Comparison of ENCODE assay signal across 12 mouse cellular contexts in genomic region chr3:145730092-145730491, GRCm38 (mm10). TPM values are rescaled to one million over a fixed set of nuclear protein-coding genes. Genes with fewer than 3 reads are reported as not detected.
DNase-seq lines count a peak whose midpoint lies in the region; ATAC-seq and TF ChIP-seq lines count a peak whose summit lies in the region.
"Had no signal": no experiment of that assay in that cellular context is flagged by ENCODE, and none has a peak within 500 bp of the region (broad histone marks: within the 10 kb centered on the region; RNA-seq: fewer than 3 reads in every experiment).

No protein-coding gene starts in this region.

- peaks cover 2% of the 10 kb centered on the region; the same call in 1 of the 2 replicates for H3K4me1 ChIP-seq in hindbrain, embryonic 11.5 days (replicated peaks; ENCODE audit: control insufficient read depth, insufficient read depth, low read length)
- no peaks in the 10 kb centered on the region for H3K4me1 ChIP-seq in hindbrain, postnatal 0 days (ENCODE audit: insufficient read depth, low read length)
- 0 out of 2 replicates have a peak, but pooled peaks cover 3% of the 10 kb centered on the region for H3K4me1 ChIP-seq in neural tube, embryonic 11.5 days (ENCODE audit: control insufficient read depth, insufficient read depth, low read length)
- peaks cover 8% of the 10 kb centered on the region; the same call in 1 of the 2 replicates for H3K4me1 ChIP-seq in neural tube, embryonic 14.5 days (ENCODE audit: control insufficient read depth, insufficient read depth, low read length)

- H3K36me3 ChIP-seq in hindbrain, embryonic 11.5 days (ENCODE audit: control insufficient read depth, insufficient read depth, low read length), result no peaks in the 10 kb centered on the region
- H3K36me3 ChIP-seq in hindbrain, postnatal 0 days (ENCODE audit: insufficient read depth, low read length), result no peaks in the 10 kb centered on the region
- no peaks in the 10 kb centered on the region for H3K36me3 ChIP-seq in neural tube, embryonic 11.5 days (ENCODE audit: control insufficient read depth, insufficient read depth, low read length)
- no peaks in the 10 kb centered on the region for H3K36me3 ChIP-seq in neural tube, embryonic 14.5 days (ENCODE audit: control insufficient read depth, insufficient read depth, low read length)
- H3K36me3 ChIP-seq: embryonic facial prominence, embryonic 13.5 days had no signal

- H3K4me3 ChIP-seq in hindbrain, embryonic 11.5 days (ENCODE audit: low read depth, low read length), result no peak overlapping the region
- H3K4me3 ChIP-seq in hindbrain, postnatal 0 days (ENCODE audit: low read length), result no peak overlapping the region
- no peak overlapping the region for H3K4me3 ChIP-seq in neural tube, embryonic 11.5 days (ENCODE audit: low read depth, low read length)
- no peak overlapping the region for H3K4me3 ChIP-seq in neural tube, embryonic 14.5 days (ENCODE audit: low read depth, low read length)
- H3K4me3 ChIP-seq: embryonic facial prominence, embryonic 13.5 days; megakaryocyte, embryonic 14.5 days had no signal

- H3K27me3 ChIP-seq in hindbrain, embryonic 11.5 days (ENCODE audit: control insufficient read depth, insufficient read depth, low read length), result no peaks in the 10 kb centered on the region
- H3K27me3 ChIP-seq in hindbrain, postnatal 0 days (ENCODE audit: insufficient read depth, low read length), result no peaks in the 10 kb centered on the region
- no peaks in the 10 kb centered on the region for H3K27me3 ChIP-seq in neural tube, embryonic 11.5 days (ENCODE audit: control insufficient read depth, insufficient read depth, low read length)
- no peaks in the 10 kb centered on the region for H3K27me3 ChIP-seq in neural tube, embryonic 14.5 days (ENCODE audit: control insufficient read depth, insufficient read depth, low read length)
- H3K27me3 ChIP-seq: embryonic facial prominence, embryonic 13.5 days; megakaryocyte, embryonic 14.5 days had no signal

- H3K4me2 ChIP-seq in hindbrain, embryonic 11.5 days (replicated peaks; ENCODE audit: low read depth, low read length), result no peak overlapping the region
- no peak overlapping the region for H3K4me2 ChIP-seq in hindbrain, postnatal 0 days (ENCODE audit: low read depth, low read length)
- no peak overlapping the region for H3K4me2 ChIP-seq in neural tube, embryonic 11.5 days (ENCODE audit: low read depth)
- no peak overlapping the region for H3K4me2 ChIP-seq in neural tube, embryonic 14.5 days (ENCODE audit: low read depth, low read length)
- H3K4me2 ChIP-seq: embryonic facial prominence, embryonic 13.5 days had no signal

- H3K9me3 ChIP-seq in hindbrain, embryonic 11.5 days (ENCODE audit: control insufficient read depth, low read length), result no peaks in the 10 kb centered on the region
- H3K9me3 ChIP-seq in hindbrain, postnatal 0 days (ENCODE audit: low read length), result no peaks in the 10 kb centered on the region
- no peaks in the 10 kb centered on the region for H3K9me3 ChIP-seq in neural tube, embryonic 11.5 days (ENCODE audit: control insufficient read depth, low read length)
- no peaks in the 10 kb centered on the region for H3K9me3 ChIP-seq in neural tube, embryonic 14.5 days (ENCODE audit: control insufficient read depth, low read length)
- H3K9me3 ChIP-seq: embryonic facial prominence, embryonic 13.5 days had no signal

- H3K27ac ChIP-seq in hindbrain, embryonic 11.5 days (ENCODE audit: low read depth, low read length), result no peak overlapping the region
- no peak overlapping the region for H3K27ac ChIP-seq in hindbrain, postnatal 0 days
- no peak overlapping the region for H3K27ac ChIP-seq in neural tube, embryonic 11.5 days (ENCODE audit: low read depth, low read length)
- no peak overlapping the region for H3K27ac ChIP-seq in neural tube, embryonic 14.5 days (ENCODE audit: low read depth, low read length)
- H3K27ac ChIP-seq: embryonic facial prominence, embryonic 13.5 days had no signal

- no peak for DNase-seq in hindbrain, embryonic 11.5 days (ENCODE audit: low spot score)
- DNase-seq in hindbrain, postnatal 0 days (ENCODE audit: low spot score), result no peak
- peak; percentile 34 for DNase-seq in neural tube, embryonic 11.5 days (ENCODE audit: low spot score)
- no peak for DNase-seq in neural tube, embryonic 10.5 days (ENCODE audit: extremely low spot score, low spot score)
- DNase-seq in adrenal gland, postnatal 10 days, result peak; percentile 41
- DNase-seq in layer of hippocampus, postnatal 14 days (ENCODE audit: low spot score in 2 of 2), result no peak

- ATAC-seq in hindbrain, embryonic 11.5 days (ENCODE audit: low FRiP score), result 0 out of 2 replicates have a peak, but pooled peaks have one; percentile 40
- no peak for ATAC-seq in hindbrain, postnatal 0 days
- ATAC-seq in neural tube, embryonic 11.5 days (ENCODE audit: insufficient read depth, low FRiP score, low TSS enrichment), result peak; percentile 31; the same call in 1 of the 2 replicates
- peak; percentile 36 for ATAC-seq in neural tube, embryonic 14.5 days (ENCODE audit: low read depth)
- ATAC-seq: intestine, postnatal 0 days had no signal

- WGBS in hindbrain, embryonic 11.5 days, result 44% methylated on average over 3 of the region's 3 CpGs
- WGBS in hindbrain, postnatal 0 days, result 33% methylated on average over 3 of the region's 3 CpGs
- WGBS in neural tube, embryonic 11.5 days, result 20% methylated on average over 3 of the region's 3 CpGs
- 23% methylated on average over 3 of the region's 3 CpGs for WGBS in neural tube, embryonic 14.5 days

- H3K9ac ChIP-seq in hindbrain, embryonic 11.5 days (ENCODE audit: low read depth, low read length), result no peak overlapping the region
- H3K9ac ChIP-seq in hindbrain, postnatal 0 days (replicated peaks; ENCODE audit: low read length), result no peak overlapping the region
- no peak overlapping the region for H3K9ac ChIP-seq in neural tube, embryonic 11.5 days (ENCODE audit: low read length)
- H3K9ac ChIP-seq in neural tube, embryonic 14.5 days (replicated peaks; ENCODE audit: low read depth, low read length), result no peak overlapping the region
- H3K9ac ChIP-seq: embryonic facial prominence, embryonic 13.5 days had no signal

- no peak for TF ChIP-seq CTCF in hindbrain, postnatal 0 days (IDR thresholded peaks at IDR 0.05; ENCODE audit: low read depth)

RNA-seq across cellular contexts. Expression of gene Ddah1, which starts 28.4 kb away (rescaled TPM):
- 34.7 and 37.4 TPM in 2 replicates for polyA plus RNA-seq in hindbrain, embryonic 11.5 days (2014; fragmentation: Nextera tagmentation; extraction: Ambion mirVana)
- total RNA-seq in hindbrain, postnatal 0 days (2014; rRNA removed), result 125 and 126 TPM in 2 replicates
- 164 and 170 TPM in 2 replicates for polyA plus RNA-seq in hindbrain, postnatal 0 days (2015; fragmentation: Nextera tagmentation; extraction: Ambion mirVana)
- 39.6 and 43.5 TPM in 2 replicates for polyA plus RNA-seq in neural tube, embryonic 11.5 days (2014; fragmentation: Nextera tagmentation; extraction: Ambion mirVana)
- total RNA-seq in adrenal gland, postnatal 10 days (2021), result 10 to 100 TPM; 11.0 to 13.7 TPM
- polyA plus RNA-seq in neural tube, embryonic 14.5 days (2014; fragmentation: Nextera tagmentation; extraction: Ambion mirVana), result 97.1 and 98.8 TPM in 2 replicates
- 10 to 100 TPM; 62.6 to 72.2 TPM for total RNA-seq in layer of hippocampus, postnatal 14 days (2021)
- total RNA-seq: granulocyte monocyte progenitor cell, adult 5-6 weeks; MEL had no signal

Comparison
In these comparisons a context has a peak if more than half of its experiments do, and no peak if none do; other contexts are left out.
1. DNase-seq: peak in neural tube, embryonic 11.5 days (single experiment) and adrenal gland, postnatal 10 days (single experiment); none in hindbrain, embryonic 11.5 days (single experiment), hindbrain, postnatal 0 days (single experiment), neural tube, embryonic 10.5 days (single experiment) and layer of hippocampus, postnatal 14 days (0 of 2).